Mouse (Mus musculus) liver, embryonic 12.5 days (tissue): ENCODE results near the gene Wdr31. TPM values are rescaled to one million over a fixed set of nuclear protein-coding genes. Genes with fewer than 3 reads are reported as not detected.

Source experiments
- ATAC-seq: fragments of 200-750 bp; cut with Nextera tagmentation; 2 replicates; pipeline ENCODE4 v1.8.0; 2017; ENCODE audit warnings: moderate number of reproducible peaks, mild to moderate bottlenecking, moderate library complexity
- H3K27ac ChIP-seq: fragments of 300-500 bp; sonication (generic); 2 replicates; pipeline ENCODE4 v1.5.1; 2016; ENCODE audit warnings: mild to moderate bottlenecking
- H3K27me3 ChIP-seq: fragments of 300-500 bp; sonication (generic); replicated peaks from 2 replicates; pipeline ENCODE4 v1.6.1; 2016; ENCODE audit warnings: mild to moderate bottlenecking, moderate library complexity
- H3K36me3 ChIP-seq: fragments of 300-500 bp; sonication (generic); 2 replicates; pipeline ENCODE4 v1.6.1; 2016; ENCODE audit warnings: mild to moderate bottlenecking, moderate library complexity
- H3K4me1 ChIP-seq: fragments of 300-500 bp; sonication (generic); 2 replicates; pipeline ENCODE4 v1.6.1; 2016
- H3K4me2 ChIP-seq: fragments of 300-500 bp; sonication (generic); 2 replicates; pipeline ENCODE4 v1.6.1; 2016; ENCODE audit warnings: mild to moderate bottlenecking, moderate library complexity
- H3K4me3 ChIP-seq: fragments of 300-500 bp; sonication (generic); 2 replicates; pipeline ENCODE4 v1.5.1; 2016; ENCODE audit warnings: mild to moderate bottlenecking, moderate library complexity
- H3K9ac ChIP-seq: fragments of 300-500 bp; sonication (generic); 2 replicates; pipeline ENCODE4 v1.6.1; 2016; ENCODE audit warnings: mild to moderate bottlenecking, moderate library complexity
- H3K9me3 ChIP-seq: fragments of 300-500 bp; sonication (generic); replicated peaks from 2 replicates; pipeline ENCODE4 v1.6.1; 2016; ENCODE audit warnings: mild to moderate bottlenecking, moderate library complexity
- WGBS: fragments of 180-500 bp; shearing (Covaris S2); methylation state at CpG from one replicate; pipeline ENCODE4 v1.1.7; 2016; ENCODE audit not compliant: insufficient replicate concordance; 5-methylcytosine and 5-hydroxymethylcytosine counted together
- polyA plus RNA-seq: library from polyadenylated mRNA; unstranded; fragments of >200 nt; fragmentation: Nextera tagmentation; extraction: Ambion mirVana; gene quantifications from 2 replicates; pipeline ENCODE4 v1.2.1, GENCODE M21; 2016

The Wdr31 gene
- polyA plus RNA-seq, 1 experiment from 2014 or later: 2.6 TPM

DNA sequence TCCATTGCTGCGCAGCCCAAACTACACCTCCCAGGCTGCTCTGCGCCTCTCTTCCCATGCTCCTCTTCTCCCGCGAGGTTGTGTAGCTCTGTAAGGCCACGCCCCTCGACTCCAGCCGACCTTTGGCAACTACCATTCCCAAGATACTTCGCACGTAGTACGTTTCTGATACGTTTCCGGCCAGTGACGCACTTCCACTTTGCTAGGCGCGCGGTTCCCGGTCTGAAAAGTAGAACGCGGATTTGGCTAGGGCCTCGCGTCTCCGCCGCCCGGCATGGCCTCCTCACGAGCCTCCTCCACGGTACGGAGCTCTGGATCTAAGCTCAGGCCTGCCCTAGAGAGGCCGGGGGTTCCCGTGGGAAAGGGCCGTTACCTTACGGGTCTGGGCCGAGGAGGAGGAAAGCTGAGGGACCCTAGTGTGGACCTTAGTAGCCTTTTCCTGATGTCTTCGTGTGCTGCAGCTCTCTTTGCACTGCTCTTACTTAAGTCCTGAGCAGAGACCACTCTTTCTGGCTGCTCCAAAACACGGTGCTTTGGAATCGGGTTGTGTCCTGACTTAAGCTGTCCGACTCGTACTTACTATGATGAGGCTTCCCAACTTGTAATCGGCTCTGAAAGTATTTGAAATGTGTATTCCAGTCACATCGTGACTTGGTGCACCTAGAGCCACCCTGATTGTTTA, 62.0 kb downstream of the Wdr31 start, which contains the start of the genes Cdc26 and Prpf4:
Gene Cdc26, minus strand, starts transcription at position 42 of the 682 bp plus-strand sequence.
Gene Prpf4, plus strand, starts transcription at position 197 of the 682 bp plus-strand sequence.
- under 1% methylated on average over 39 of the region's 39 CpGs for WGBS
- peak; percentile 98 for ATAC-seq
- no peaks in the 10 kb centered on the region for H3K9me3 ChIP-seq
- H3K4me1 ChIP-seq: peaks cover 39% of the 10 kb centered on the region
- no peaks in the 10 kb centered on the region for H3K27me3 ChIP-seq
- peak within 1 kb of the TSS; percentile 85 for H3K4me2 ChIP-seq
- peak within 1 kb of the TSS; percentile 94 for H3K4me3 ChIP-seq
- H3K27ac ChIP-seq: peak within 1 kb of the TSS; percentile 91
- peaks cover 55% of the 10 kb centered on the region for H3K36me3 ChIP-seq
- peak within 1 kb of the TSS; percentile 92 for H3K9ac ChIP-seq

GRCm38 (mm10) chr4:62407730-62408582, 62.7 kb downstream of the Wdr31 start:
- H3K4me3 ChIP-seq: peak overlapping the region; percentile 94
- peak overlapping the region; percentile 83 for H3K9ac ChIP-seq
- H3K36me3 ChIP-seq: peaks cover 55% of the 10 kb centered on the region
- peaks cover 39% of the 10 kb centered on the region for H3K4me1 ChIP-seq
- under 1% methylated on average over 35 of the region's 35 CpGs for WGBS
- H3K4me2 ChIP-seq: peak overlapping the region; percentile 85
- H3K9me3 ChIP-seq: no peaks in the 10 kb centered on the region
- peak; percentile 57 for ATAC-seq
- no peaks in the 10 kb centered on the region for H3K27me3 ChIP-seq
- H3K27ac ChIP-seq: peak overlapping the region; percentile 87

DNA sequence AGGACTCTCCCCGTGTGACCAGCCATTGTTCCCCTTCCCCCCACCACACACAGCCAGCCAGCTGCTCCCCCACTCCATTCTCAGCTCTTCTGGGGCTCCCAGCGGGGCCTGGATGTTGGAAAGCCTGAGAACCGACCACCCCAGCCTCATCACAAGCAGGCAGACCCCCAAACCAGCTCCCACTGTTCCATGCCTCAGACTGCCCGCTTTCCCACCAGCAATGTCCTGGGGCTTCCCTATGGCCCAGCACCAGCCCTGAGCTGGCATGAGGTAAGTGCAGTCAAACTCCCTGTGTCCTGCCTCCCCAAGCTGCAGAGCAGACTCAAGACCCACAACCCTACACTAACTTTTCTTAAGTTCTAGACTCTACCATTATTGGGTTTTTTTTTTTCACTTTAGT, 64.6 kb downstream of the Wdr31 start:
- H3K4me3 ChIP-seq: no peak overlapping the region; the same call in 1 of the 2 replicates
- peak overlapping the region; percentile 12; the same call in 1 of the 2 replicates for H3K27ac ChIP-seq
- WGBS: 70% methylated on average over 4 of the region's 4 CpGs
- H3K4me2 ChIP-seq: peak overlapping the region; percentile 34; the same call in 1 of the 2 replicates
- no peak for ATAC-seq
- H3K9me3 ChIP-seq: no peaks in the 10 kb centered on the region
- H3K36me3 ChIP-seq: peaks cover 55% of the 10 kb centered on the region
- peak overlapping the region; percentile 35; the same call in 1 of the 2 replicates for H3K9ac ChIP-seq
- no peaks in the 10 kb centered on the region for H3K27me3 ChIP-seq
- peaks cover 39% of the 10 kb centered on the region for H3K4me1 ChIP-seq

DNA sequence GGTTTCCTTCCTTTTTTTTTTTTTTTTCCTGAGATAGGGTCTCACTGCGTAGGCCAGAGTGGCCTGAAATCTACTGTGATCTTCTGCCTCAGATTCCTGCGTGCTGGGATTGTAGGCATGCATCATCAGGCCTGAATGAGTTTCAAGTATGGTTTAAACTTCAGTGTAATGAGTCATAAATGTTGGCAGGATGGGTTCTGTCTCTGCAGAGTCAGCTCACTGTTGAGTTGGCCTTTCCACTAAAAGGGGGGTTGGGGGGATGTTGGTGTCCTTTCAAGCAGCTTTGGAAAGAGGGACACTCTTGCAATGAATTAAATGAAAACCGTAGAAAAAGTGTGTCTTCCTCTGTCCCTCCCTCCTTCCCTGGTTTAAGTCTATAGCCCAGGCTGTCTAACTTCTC, 71.7 kb downstream of the Wdr31 start:
- Histone ChIP-seq H3K4me2 (no peak overlapping the region), H3K4me1 (peaks cover 9% of the 10 kb centered on the region; the same call in 1 of the 2 replicates), H3K36me3 (peaks cover 92% of the 10 kb centered on the region), H3K9me3 (no peaks in the 10 kb centered on the region), H3K27ac (no peak overlapping the region), H3K27me3 (no peaks in the 10 kb centered on the region), H3K9ac (no peak overlapping the region), H3K4me3 (no peak overlapping the region)
- ATAC-seq: no peak
- WGBS: 81% methylated on average over 3 of the region's 3 CpGs

Other genes starting within 250 kb of the Wdr31 start
- 0.82 and 1.2 TPM in 2 replicates for gene Zfp37, start 239.8 kb downstream of the Wdr31 start, polyA plus RNA-seq
- 6.5 and 6.8 TPM in 2 replicates for gene Slc31a2, start 208.3 kb downstream of the Wdr31 start, polyA plus RNA-seq
- 18.6 and 21.1 TPM in 2 replicates for gene Fkbp15, start 110.3 kb downstream of the Wdr31 start, polyA plus RNA-seq
- gene Slc31a1, start 110.2 kb downstream of the Wdr31 start, polyA plus RNA-seq: 45.8 and 45.9 TPM in 2 replicates
- gene Cdc26, start 62.3 kb downstream of the Wdr31 start, polyA plus RNA-seq: 94.4 and 95.5 TPM in 2 replicates
- 18.5 and 18.8 TPM in 2 replicates for gene Prpf4, start 62.1 kb downstream of the Wdr31 start, polyA plus RNA-seq
- gene Rnf183, start 35.6 kb downstream of the Wdr31 start, polyA plus RNA-seq: not detected in 2 replicates
- 0.24 and 0.27 TPM in 2 replicates for gene Bspry, start 9.2 kb upstream of the Wdr31 start, polyA plus RNA-seq
- gene Hdhd3, start 32.6 kb upstream of the Wdr31 start, polyA plus RNA-seq: 4.3 and 4.6 TPM in 2 replicates
- 626 and 633 TPM in 2 replicates for gene Alad, start 49.0 kb upstream of the Wdr31 start, polyA plus RNA-seq
- 80.6 and 84.1 TPM in 2 replicates for gene Pole3, start 54.2 kb upstream of the Wdr31 start, polyA plus RNA-seq
- 0.12 and 0.21 TPM in 2 replicates for gene 4933430I17Rik, start 54.5 kb upstream of the Wdr31 start, polyA plus RNA-seq
- 8.1 and 9.0 TPM in 2 replicates for gene Rgs3, start 89.0 kb upstream of the Wdr31 start, polyA plus RNA-seq